Mouse (Mus musculus) stomach, embryonic 15.5 days (tissue): ENCODE data around the gene Zfp992. TPM values are rescaled to one million over a fixed set of nuclear protein-coding genes. Genes with fewer than 3 reads are reported as not detected.
"Not testable (repeated sequence)": the region's sequence is repeated elsewhere in the genome, so short reads cannot be mapped to it uniquely, and the experiment has no call there.

Experiments
- ATAC-seq: fragments of 200-750 bp; cut with Nextera tagmentation; 2 replicates; pipeline ENCODE4 v1.8.0; 2017; ENCODE audit warnings: low read depth, moderate number of reproducible peaks, moderate TSS enrichment; ENCODE audit not compliant: insufficient read depth, low FRiP score
- H3K27ac ChIP-seq: fragments of 300-500 bp; sonication (generic); 2 replicates; pipeline ENCODE4 v1.5.1; 2015; ENCODE audit warnings: mild to moderate bottlenecking, inconsistent platforms
- H3K27me3 ChIP-seq: fragments of 300-500 bp; sonication (generic); replicated peaks from 2 replicates; pipeline ENCODE4 v1.6.1; 2015; ENCODE audit warnings: inconsistent platforms
- H3K36me3 ChIP-seq: fragments of 300-500 bp; sonication (generic); 2 replicates; pipeline ENCODE4 v1.6.1; 2015; ENCODE audit warnings: inconsistent platforms
- H3K4me1 ChIP-seq: fragments of 300-500 bp; sonication (generic); 2 replicates; pipeline ENCODE4 v1.6.1; 2015; ENCODE audit warnings: inconsistent platforms
- H3K4me2 ChIP-seq: fragments of 300-500 bp; sonication (generic); 2 replicates; pipeline ENCODE4 v1.6.1; 2015; ENCODE audit warnings: mild to moderate bottlenecking, inconsistent platforms
- H3K4me3 ChIP-seq: fragments of 300-500 bp; sonication (generic); replicated peaks from 2 replicates; pipeline ENCODE4 v1.5.1; 2015; ENCODE audit warnings: inconsistent platforms
- H3K9ac ChIP-seq: fragments of 300-500 bp; sonication (generic); 2 replicates; pipeline ENCODE4 v1.6.1; 2015; ENCODE audit warnings: inconsistent platforms
- H3K9me3 ChIP-seq: fragments of 300-500 bp; sonication (generic); 2 replicates; pipeline ENCODE4 v1.6.1; 2016; ENCODE audit warnings: inconsistent platforms
- WGBS: fragments of 180-500 bp; shearing (Covaris S2); methylation state at CpG from one replicate; pipeline ENCODE4 v1.1.7; 2015; 5-methylcytosine and 5-hydroxymethylcytosine counted together
- polyA plus RNA-seq: library from polyadenylated mRNA; unstranded; fragments of >200 nt; fragmentation: Nextera tagmentation; extraction: Ambion mirVana; gene quantifications from 2 replicates; pipeline ENCODE4 v1.2.1, GENCODE M21; 2015

Gene Zfp992
- polyA plus RNA-seq, 1 experiment from 2014 or later, result 2.9 TPM

- H3K27me3 ChIP-seq, H3K4me1 ChIP-seq, H3K27ac ChIP-seq, H3K36me3 ChIP-seq, H3K9ac ChIP-seq, H3K4me3 ChIP-seq, H3K4me2 ChIP-seq: not testable (repeated sequence)
- WGBS, result 81% methylated on average over 9 of the region's 9 CpGs
- 0 out of 2 replicates have a peak, but pooled peaks have one; percentile 14 for ATAC-seq
- peaks cover 23% of the 10 kb centered on the region for H3K9me3 ChIP-seq
Measured at GRCm38 (mm10) chr4:146497695-146498275, 49.0 kb downstream of the Zfp992 start.

- H3K9ac ChIP-seq, H3K27ac ChIP-seq, H3K9me3 ChIP-seq, H3K4me3 ChIP-seq, H3K36me3 ChIP-seq, H3K27me3 ChIP-seq, ATAC-seq, H3K4me1 ChIP-seq, H3K4me2 ChIP-seq: not testable (repeated sequence)
- 87% methylated on average over 4 of the region's 4 CpGs for WGBS
Measured at GRCm38 (mm10) chr4:146501727-146502126, 52.9 kb downstream of the Zfp992 start, which contains the start of gene Zfp981. Zfp981 (plus strand) TSS chr4:146502027.

GRCm38 (mm10) chr4:146509029-146509428, 60.2 kb downstream of the Zfp992 start:
- ATAC-seq, H3K9me3 ChIP-seq, H3K4me1 ChIP-seq, H3K4me3 ChIP-seq, H3K4me2 ChIP-seq, H3K36me3 ChIP-seq, H3K9ac ChIP-seq, H3K27me3 ChIP-seq, H3K27ac ChIP-seq: not testable (repeated sequence)
- 93% methylated on average over 23 of the region's 24 CpGs for WGBS

- H3K4me2 ChIP-seq, H3K27me3 ChIP-seq, H3K4me3 ChIP-seq, H3K4me1 ChIP-seq, H3K36me3 ChIP-seq, ATAC-seq, H3K9ac ChIP-seq, H3K9me3 ChIP-seq, H3K27ac ChIP-seq: not testable (repeated sequence)
Measured at GRCm38 (mm10) chr4:146511871-146512270, 63.0 kb downstream of the Zfp992 start.

GRCm38 (mm10) chr4:146516474-146516873, 67.7 kb downstream of the Zfp992 start:
- Histone ChIP-seq H3K27me3 (no peaks in the 10 kb centered on the region), H3K9me3 (peaks cover 20% of the 10 kb centered on the region), H3K9ac (no peak overlapping the region), H3K4me2 (no peak overlapping the region), H3K4me3 (no peak overlapping the region), H3K27ac (no peak overlapping the region), H3K36me3 (no peaks in the 10 kb centered on the region), H3K4me1 (no peaks in the 10 kb centered on the region)
- no peak for ATAC-seq
- WGBS, result 52% methylated on average over 1 of the region's 1 CpGs

- H3K4me2 ChIP-seq, H3K4me3 ChIP-seq, H3K4me1 ChIP-seq, H3K9ac ChIP-seq, ATAC-seq, H3K27me3 ChIP-seq, H3K27ac ChIP-seq, H3K36me3 ChIP-seq: not testable (repeated sequence)
- WGBS, result 66% methylated on average over 2 of the region's 2 CpGs
- peaks cover 22% of the 10 kb centered on the region for H3K9me3 ChIP-seq
Measured at GRCm38 (mm10) chr4:146517150-146517549, 68.3 kb downstream of the Zfp992 start.

Other genes with a start within 250 kb of the Zfp992 start
- gene Zfp981, start 53.0 kb downstream of the Zfp992 start, polyA plus RNA-seq, result 0.09 TPM in 1 of 2 replicates, not detected in the other
- gene Zfp993, start 161.9 kb downstream of the Zfp992 start, polyA plus RNA-seq, result 1.7 and 2.5 TPM in 2 replicates